Mouse (Mus musculus): ENCODE data around the gene Pip4p1. TPM values are rescaled to one million over a fixed set of nuclear protein-coding genes. Genes with fewer than 3 reads are reported as not detected.
A peak's percentile ranks its signal among the peaks of the same experiment; 100 is the strongest.

Pip4p1 gene
- total RNA-seq, 2 experiments from 2014 or later: 72.8 to 76.0 TPM

DNA sequence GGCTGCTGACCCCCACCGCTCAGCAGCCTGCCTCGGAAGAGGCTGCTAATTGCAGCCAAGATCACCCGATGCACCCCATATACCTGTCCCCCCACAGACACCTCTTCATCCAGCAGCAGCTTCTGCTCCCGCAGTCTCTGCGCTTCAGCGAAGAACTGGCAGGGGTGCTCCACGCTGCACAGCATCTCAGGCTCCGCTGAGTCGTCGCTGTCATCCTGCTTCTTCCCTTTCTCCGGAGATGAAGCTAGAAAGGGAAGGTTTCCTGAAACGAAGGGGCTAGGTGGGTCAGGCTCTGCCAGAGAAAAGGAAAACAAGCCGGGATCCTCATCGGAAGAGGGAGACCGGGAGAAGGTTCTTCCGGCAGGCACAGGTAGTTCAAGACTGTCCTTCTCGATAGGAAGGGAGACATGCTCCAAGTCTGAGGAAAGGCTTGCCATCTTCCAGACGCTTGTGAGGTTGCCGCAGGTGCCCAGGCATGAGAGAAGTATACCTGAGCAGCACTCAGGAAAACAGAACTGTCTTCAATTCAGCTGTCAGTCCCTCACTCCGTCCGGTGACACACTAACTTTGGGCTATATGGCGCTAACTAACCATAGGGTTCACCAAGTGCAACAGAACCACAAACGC is 33.8 kb downstream of the Pip4p1 start:
- peak; percentile 6 for DNase-seq
- intact Hi-C loops (cut with DNase I): no loop called here

DNA sequence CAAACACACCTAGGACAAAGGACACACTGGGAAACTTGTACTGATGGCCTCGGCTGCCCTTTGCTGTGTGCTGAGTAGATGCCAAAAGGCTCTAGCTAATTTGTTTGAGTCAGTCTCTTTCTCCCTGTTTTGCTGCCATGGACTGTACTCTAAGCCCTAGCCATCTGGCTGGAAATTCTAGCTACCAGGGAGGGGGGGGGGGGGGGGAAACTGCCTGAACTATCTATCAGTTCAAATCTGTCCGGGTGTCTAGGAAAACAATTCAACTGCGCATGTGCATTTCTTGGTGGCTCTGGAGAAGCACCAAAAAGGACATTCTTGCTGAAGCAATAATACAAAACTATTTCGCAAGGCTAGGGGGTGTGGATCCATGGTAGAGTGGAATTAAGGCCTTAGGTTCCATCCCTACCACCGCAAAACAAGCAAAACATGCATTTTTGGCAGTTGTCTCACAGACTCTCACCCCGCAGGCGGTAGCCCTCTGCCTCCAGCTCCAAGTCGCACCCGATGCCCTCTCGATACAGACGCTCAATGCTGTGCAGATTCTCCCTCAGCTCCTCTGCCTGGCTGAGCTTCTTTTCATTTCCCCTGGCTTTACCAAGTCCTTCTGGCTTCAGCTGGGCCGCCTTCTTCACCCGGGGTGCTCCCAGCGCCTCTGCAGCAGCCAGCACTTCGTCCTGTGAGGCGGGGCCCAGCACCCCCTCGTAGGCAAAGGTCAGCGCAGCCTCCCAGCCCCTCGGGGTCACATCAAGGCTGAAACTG is 34.5 kb downstream of the Pip4p1 start:
- intact Hi-C loops (cut with DNase I): no loop called here
- DNase-seq: peak; percentile 13

DNA sequence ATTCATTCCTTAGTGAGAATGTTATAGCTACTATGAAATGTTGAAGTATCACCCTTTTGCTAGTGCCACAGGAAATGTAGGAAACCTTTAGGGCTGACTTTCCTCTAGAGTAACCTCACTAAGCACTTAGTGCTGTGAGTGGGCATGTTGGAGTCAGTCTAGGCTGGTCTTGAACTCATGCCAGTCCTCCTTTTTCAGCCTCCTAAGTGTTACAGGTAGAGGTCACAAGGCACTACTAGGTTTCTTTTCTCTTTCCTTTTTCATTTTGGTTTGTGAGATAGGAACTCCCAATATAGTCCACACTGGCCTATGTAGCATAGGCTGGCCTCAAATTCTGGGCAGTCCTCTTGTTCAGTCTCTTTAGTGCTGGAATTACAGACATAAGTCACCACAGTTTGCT is 35.2 kb downstream of the Pip4p1 start:
- intact Hi-C loops (cut with DNase I): no loop called here
- no peak for DNase-seq

DNA sequence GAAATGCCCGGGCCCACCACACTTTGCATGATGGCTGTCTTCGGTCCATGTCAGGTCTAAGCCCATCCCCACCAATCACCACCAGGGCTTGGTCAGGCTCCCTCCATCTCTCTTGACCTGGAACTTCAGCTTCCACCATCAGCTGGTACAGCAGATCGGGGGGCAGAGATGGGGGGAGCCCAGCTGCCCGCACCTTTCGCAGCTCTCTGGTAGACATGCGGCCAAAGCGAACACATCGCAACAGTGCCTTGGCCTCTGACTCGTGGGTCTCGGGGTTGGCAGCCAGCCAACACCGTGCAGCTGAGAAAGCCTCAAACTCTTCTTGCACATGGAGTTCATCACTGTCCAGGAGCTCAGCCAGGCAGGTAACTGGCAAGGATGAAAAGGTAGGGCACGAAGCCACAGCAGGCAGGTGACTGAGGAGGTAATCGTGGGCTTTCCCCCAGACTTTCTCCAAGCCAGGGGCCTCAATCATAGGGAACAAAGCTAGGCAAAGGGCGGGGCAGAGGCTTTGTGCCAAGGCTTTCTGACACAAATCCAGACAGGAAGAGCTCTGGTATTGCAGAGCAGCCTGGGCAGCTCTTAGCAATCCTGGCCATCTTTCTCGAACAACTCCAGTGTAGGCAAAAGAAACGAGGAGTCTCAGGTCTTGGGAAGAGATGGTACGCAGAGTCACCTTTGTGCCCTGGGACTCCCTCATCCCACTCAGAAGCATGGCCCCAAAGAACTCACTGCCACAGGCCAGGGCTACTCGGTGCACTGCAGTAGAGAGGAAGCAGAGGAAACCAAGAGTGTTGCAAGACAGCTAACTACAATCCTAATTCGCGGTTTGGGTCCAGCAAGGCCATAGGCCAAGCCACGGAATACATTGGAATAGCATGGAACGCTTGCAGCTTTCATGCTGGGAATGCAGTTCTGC is 37.9 kb downstream of the Pip4p1 start:
- DNase-seq: peak; percentile 22
- intact Hi-C loops (cut with DNase I): no loop called here

DNA sequence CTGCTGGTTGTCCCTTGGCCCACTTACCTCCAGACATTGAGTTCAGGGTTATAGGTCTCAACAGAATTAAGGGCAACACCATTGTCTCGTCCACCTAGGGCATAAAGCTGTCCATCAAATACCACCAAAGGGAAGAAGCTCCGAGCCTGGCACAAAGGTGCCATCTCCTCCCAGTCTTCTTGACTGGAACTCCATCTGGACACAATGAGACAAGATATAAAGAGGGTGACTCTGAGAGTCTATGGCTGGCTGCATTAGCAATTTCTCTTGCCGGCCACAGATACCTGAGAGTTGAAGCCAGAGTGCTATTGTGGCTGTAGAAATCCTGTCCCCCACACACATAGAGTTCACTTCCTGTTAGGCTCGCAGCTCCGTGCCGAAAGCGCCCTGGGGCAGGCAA is 38.6 kb downstream of the Pip4p1 start:
- no peak for DNase-seq

DNA sequence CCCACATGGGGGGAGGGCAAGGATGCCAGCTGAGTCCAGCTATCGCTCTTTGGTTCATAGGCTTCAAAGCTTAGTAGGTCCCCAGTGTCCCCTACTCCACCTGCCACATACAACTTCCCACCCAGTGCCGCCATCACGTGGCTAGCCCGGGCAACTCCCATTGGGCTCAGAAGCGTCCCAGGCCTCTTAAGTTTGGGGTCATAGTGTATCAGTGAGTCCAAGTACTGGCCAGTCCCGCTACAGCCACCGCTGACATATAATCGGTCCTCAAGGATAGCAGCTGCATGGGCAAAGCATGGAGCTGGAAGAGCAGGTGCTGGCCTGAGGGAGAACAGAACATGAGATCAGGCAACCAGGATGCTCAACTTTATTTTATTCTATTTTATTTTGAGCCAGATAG is 39.0 kb downstream of the Pip4p1 start:
- intact Hi-C loops (cut with DNase I): no loop called here
- DNase-seq: no peak

More for the DNA sequence above, 38.6 kb downstream of the Pip4p1 start:
- intact Hi-C loops (cut with DNase I): no loop called here

DNA sequence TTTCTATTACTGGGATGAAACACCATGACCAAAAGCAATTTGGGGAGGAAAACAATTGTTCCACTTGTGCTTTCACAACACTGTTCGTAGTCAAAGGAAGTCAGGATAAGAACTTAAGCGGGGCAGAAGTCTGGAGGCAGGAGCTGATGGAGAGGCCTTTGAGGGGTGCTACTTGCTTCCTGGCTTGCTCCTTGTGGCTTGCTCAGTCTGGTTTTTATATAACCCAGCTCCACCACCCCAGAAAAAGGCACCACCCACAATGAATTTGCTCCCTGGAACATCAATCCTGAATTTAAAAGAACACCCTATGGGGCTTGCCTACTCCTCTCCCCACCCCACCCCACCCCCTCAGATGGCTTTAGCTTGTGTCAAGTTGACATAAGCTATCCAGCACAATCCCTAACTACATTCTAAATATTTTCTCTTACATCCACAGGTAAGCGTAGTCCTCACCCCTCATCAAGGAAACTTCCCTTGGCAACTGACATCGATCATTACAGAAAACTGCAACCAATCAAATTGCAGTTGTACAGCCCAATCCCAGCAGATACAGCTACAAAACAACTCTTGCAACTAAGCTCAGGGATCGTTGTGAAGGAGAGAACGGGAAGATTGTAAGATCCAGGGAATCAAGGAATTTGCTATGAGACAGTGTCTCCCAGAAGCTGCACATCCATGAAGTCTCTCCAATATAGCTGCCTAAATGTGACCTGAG is 54.3 kb downstream of the Pip4p1 start:
- intact Hi-C loops (cut with DNase I): no loop called here
- no peak for DNase-seq

Other genes with a start within 250 kb of the Pip4p1 start
- not detected for gene Olfr747, start 237.7 kb downstream of the Pip4p1 start, total RNA-seq (2021)
- not detected for gene Olfr748, start 223.5 kb downstream of the Pip4p1 start, total RNA-seq (2021)
- gene Olfr749, start 185.8 kb downstream of the Pip4p1 start, total RNA-seq (2021): not detected
- gene Ttc5, start 145.3 kb downstream of the Pip4p1 start, total RNA-seq (2021): 10 to 100 TPM; 79.6 to 89.0 TPM
- gene Ccnb1ip1, start 123.1 kb downstream of the Pip4p1 start, total RNA-seq (2021): under 1 TPM in 1 of 2 experiments, not detected in 1; 0.58 TPM
- gene Parp2, start 123.0 kb downstream of the Pip4p1 start, total RNA-seq (2021): 10 to 100 TPM; 33.5 to 35.3 TPM
- 1 to 10 TPM; 1.6 to 3.4 TPM for gene Tep1, start 60.3 kb downstream of the Pip4p1 start, total RNA-seq (2021)
- 1 to 10 TPM; 1.3 to 1.7 TPM for gene Klhl33, start 33.3 kb downstream of the Pip4p1 start, total RNA-seq (2021)
- gene Osgep, start 6.0 kb downstream of the Pip4p1 start, total RNA-seq (2021): 10 to 100 TPM; 37.8 to 40.1 TPM
- 10 to 100 TPM; 78.9 to 83.2 TPM for gene Apex1, start 5.9 kb downstream of the Pip4p1 start, total RNA-seq (2021)
- 10 to 100 TPM in 1 of 2 experiments, 1 to 10 TPM in 1; 9.3 to 11.6 TPM for gene Pnp, start 226 bp upstream of the Pip4p1 start, total RNA-seq (2021)
- gene Gm49342, start 13.7 kb upstream of the Pip4p1 start, total RNA-seq (2021): 10 to 100 TPM in 1 of 2 experiments, 1 to 10 TPM in 1; 8.0 to 10.6 TPM
- gene Pnp2, start 25.1 kb upstream of the Pip4p1 start, total RNA-seq (2021): 1 to 10 TPM in 1 of 2 experiments, under 1 TPM in 1; 0.78 to 1.0 TPM
- under 1 TPM in 1 of 2 experiments, not detected in 1; 0.24 TPM for gene Rnase10, start 76.9 kb upstream of the Pip4p1 start, total RNA-seq (2021)
- gene Rnase9, start 111.0 kb upstream of the Pip4p1 start, total RNA-seq (2021): not detected
- not detected for gene Rnase11, start 119.3 kb upstream of the Pip4p1 start, total RNA-seq (2021)
- gene Rnase12, start 126.8 kb upstream of the Pip4p1 start, total RNA-seq (2021): not detected
- not detected for gene Olfr750, start 143.6 kb upstream of the Pip4p1 start, total RNA-seq (2021)
- gene Rnase4, start 160.2 kb upstream of the Pip4p1 start, total RNA-seq (2021): 10 to 100 TPM; 10.3 to 11.0 TPM
- 1 to 10 TPM; 2.1 TPM for gene Ang, start 160.3 kb upstream of the Pip4p1 start, total RNA-seq (2021)
- gene Eddm3b, start 183.6 kb upstream of the Pip4p1 start, total RNA-seq (2021): not detected
- under 1 TPM in 1 of 2 experiments, not detected in 1; 0.32 TPM for gene Rnase6, start 193.1 kb upstream of the Pip4p1 start, total RNA-seq (2021)
- under 1 TPM in 1 of 2 experiments, not detected in 1; 0.48 TPM for gene Rnase1, start 215.9 kb upstream of the Pip4p1 start, total RNA-seq (2021)
- gene Rnase2b, start 231.4 kb upstream of the Pip4p1 start, total RNA-seq (2021): not detected

All from left cerebral cortex, postnatal 4 days (tissue).